Mouse (Mus musculus) lung, embryonic 15.5 days (tissue): ENCODE measurements at regions not wholly inside any gene's neighbourhood (a gene's known extent, or its start where the extent isn't known, plus 50 kb on each side); places are given as distances from the start of the nearest gene placed in this dataset.

Source experiments
- ATAC-seq: fragments of 200-750 bp; cut with Nextera tagmentation; 2 replicates; pipeline ENCODE4 v1.8.0; 2017; ENCODE audit warnings: moderate number of reproducible peaks, borderline replicate concordance; ENCODE audit not compliant: low FRiP score, low TSS enrichment; ENCODE audit errors: extremely low read depth
- H3K27ac ChIP-seq: fragments of 300-500 bp; sonication (generic); 2 replicates; pipeline ENCODE4 v1.5.1; 2015; ENCODE audit warnings: moderate library complexity, mild to moderate bottlenecking, inconsistent platforms
- H3K27me3 ChIP-seq: fragments of 300-500 bp; sonication (generic); 2 replicates; pipeline ENCODE4 v1.6.1; 2015; ENCODE audit warnings: inconsistent platforms
- H3K36me3 ChIP-seq: fragments of 300-500 bp; sonication (generic); 2 replicates; pipeline ENCODE4 v1.6.1; 2015; ENCODE audit warnings: inconsistent platforms
- H3K4me1 ChIP-seq: fragments of 300-500 bp; sonication (generic); 2 replicates; pipeline ENCODE4 v1.6.1; 2015; ENCODE audit warnings: inconsistent platforms
- H3K4me2 ChIP-seq: fragments of 300-500 bp; sonication (generic); 2 replicates; pipeline ENCODE4 v1.6.1; 2015; ENCODE audit warnings: inconsistent platforms, mild to moderate bottlenecking, moderate library complexity
- H3K4me3 ChIP-seq: fragments of 300-500 bp; sonication (generic); 2 replicates; pipeline ENCODE4 v1.5.1; 2015; ENCODE audit warnings: mild to moderate bottlenecking, inconsistent platforms
- H3K9ac ChIP-seq: fragments of 300-500 bp; sonication (generic); 2 replicates; pipeline ENCODE4 v1.6.1; 2015; ENCODE audit warnings: inconsistent platforms
- H3K9me3 ChIP-seq: fragments of 300-500 bp; sonication (generic); 2 replicates; pipeline ENCODE4 v1.6.1; 2016; ENCODE audit warnings: inconsistent platforms
- whole genome bisulfite sequencing: fragments of 180-500 bp; shearing (Covaris S2); methylation state at CpG from one replicate; pipeline ENCODE4 v1.1.7; 2015; 5-methylcytosine and 5-hydroxymethylcytosine counted together

DNA sequence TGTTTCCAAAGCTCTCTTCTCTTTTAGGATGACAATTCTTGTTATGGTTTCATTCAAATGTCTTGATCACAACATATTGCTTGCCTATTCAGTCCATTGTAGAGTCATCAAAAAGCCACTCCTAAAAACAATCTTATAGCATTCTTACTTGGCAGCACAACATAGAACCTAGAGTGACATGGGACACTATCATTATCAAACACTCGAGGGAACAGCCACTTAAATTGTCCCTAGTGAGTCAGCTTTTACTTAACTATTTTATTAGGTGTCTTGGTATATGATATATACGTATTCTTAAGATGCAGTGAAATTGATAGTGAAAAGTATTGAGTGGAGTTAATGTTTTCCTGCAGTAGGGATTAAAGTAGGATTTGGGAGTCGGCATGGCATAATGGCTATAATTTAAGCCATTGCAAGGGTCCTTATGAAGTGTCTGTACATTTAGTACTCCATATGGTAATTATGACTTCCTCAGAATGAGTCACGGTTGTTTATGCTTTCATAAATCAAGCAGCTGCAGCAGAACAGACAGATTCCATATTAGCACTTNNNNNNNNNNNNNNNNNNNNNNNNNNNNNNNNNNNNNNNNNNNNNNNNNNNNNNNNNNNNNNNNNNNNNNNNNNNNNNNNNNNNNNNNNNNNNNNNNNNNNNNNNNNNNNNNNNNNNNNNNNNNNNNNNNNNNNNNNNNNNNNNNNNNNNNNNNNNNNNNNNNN lies 153.6 kb downstream of the Trim52 start:
- H3K4me2 ChIP-seq, result no peak overlapping the region
- no peaks in the 10 kb centered on the region for H3K36me3 ChIP-seq
- WGBS, result 35% methylated on average over 4 of the region's 4 CpGs
- H3K27ac ChIP-seq, result no peak overlapping the region
- H3K27me3 ChIP-seq, result no peaks in the 10 kb centered on the region
- no peak overlapping the region for H3K9ac ChIP-seq
- H3K9me3 ChIP-seq, result no peaks in the 10 kb centered on the region
- peak; percentile 77; the same call in 1 of the 2 replicates for ATAC-seq
- H3K4me1 ChIP-seq, result peaks cover 7% of the 10 kb centered on the region; the same call in 1 of the 2 replicates
- H3K4me3 ChIP-seq, result no peak overlapping the region

- WGBS, result 78% methylated on average over 3 of the region's 3 CpGs
- no peak for ATAC-seq
- Histone ChIP-seq H3K36me3 (no peaks in the 10 kb centered on the region), H3K9ac (no peak overlapping the region), H3K27me3 (no peaks in the 10 kb centered on the region), H3K27ac (no peak overlapping the region), H3K4me3 (no peak overlapping the region), H3K4me1 (no peaks in the 10 kb centered on the region), H3K4me2 (no peak overlapping the region), H3K9me3 (no peaks in the 10 kb centered on the region)
Measured at GRCm38 (mm10) chr14:106265290-106265689, 159.3 kb downstream of the Trim52 start.

GRCm38 (mm10) chr14:106267679-106268561 lies 161.9 kb downstream of the Trim52 start:
- no peaks in the 10 kb centered on the region for H3K4me1 ChIP-seq
- no peak overlapping the region for H3K27ac ChIP-seq
- H3K36me3 ChIP-seq, result no peaks in the 10 kb centered on the region
- no peaks in the 10 kb centered on the region for H3K27me3 ChIP-seq
- no peak overlapping the region for H3K9ac ChIP-seq
- no peaks in the 10 kb centered on the region for H3K9me3 ChIP-seq
- H3K4me3 ChIP-seq, result no peak overlapping the region
- H3K4me2 ChIP-seq, result no peak overlapping the region
- WGBS, result 71% methylated on average over 12 of the region's 12 CpGs
- ATAC-seq, result no peak

- Histone ChIP-seq H3K27ac (no peak overlapping the region), H3K27me3 (no peaks in the 10 kb centered on the region), H3K36me3 (no peaks in the 10 kb centered on the region), H3K4me1 (no peaks in the 10 kb centered on the region), H3K9ac (no peak overlapping the region), H3K4me3 (no peak overlapping the region), H3K9me3 (no peaks in the 10 kb centered on the region), H3K4me2 (no peak overlapping the region)
- 72% methylated on average over 6 of the region's 6 CpGs for WGBS
- no peak for ATAC-seq
Measured at GRCm38 (mm10) chr14:106269680-106270079, 163.7 kb downstream of the Trim52 start.

- H3K36me3 ChIP-seq, result no peaks in the 10 kb centered on the region
- H3K9me3 ChIP-seq, result no peaks in the 10 kb centered on the region
- no peak overlapping the region for H3K9ac ChIP-seq
- 43% methylated on average over 8 of the region's 8 CpGs for WGBS
- no peak for ATAC-seq
- H3K27me3 ChIP-seq, result no peaks in the 10 kb centered on the region
- peaks cover 5% of the 10 kb centered on the region; the same call in 1 of the 2 replicates for H3K4me1 ChIP-seq
- H3K4me3 ChIP-seq, result no peak overlapping the region
- H3K4me2 ChIP-seq, result no peak overlapping the region
- H3K27ac ChIP-seq, result no peak overlapping the region
Measured at GRCm38 (mm10) chr14:106313558-106313957, 207.6 kb downstream of the Trim52 start.

GRCm38 (mm10) chr14:106314079-106314551 lies 208.1 kb downstream of the Trim52 start:
- Histone ChIP-seq H3K27ac (no peak overlapping the region), H3K36me3 (no peaks in the 10 kb centered on the region), H3K9me3 (no peaks in the 10 kb centered on the region), H3K4me2 (no peak overlapping the region), H3K9ac (no peak overlapping the region), H3K4me3 (no peak overlapping the region), H3K4me1 (peaks cover 5% of the 10 kb centered on the region; the same call in 1 of the 2 replicates), H3K27me3 (no peaks in the 10 kb centered on the region)
- ATAC-seq, result no peak
- 61% methylated on average over 9 of the region's 9 CpGs for WGBS

DNA sequence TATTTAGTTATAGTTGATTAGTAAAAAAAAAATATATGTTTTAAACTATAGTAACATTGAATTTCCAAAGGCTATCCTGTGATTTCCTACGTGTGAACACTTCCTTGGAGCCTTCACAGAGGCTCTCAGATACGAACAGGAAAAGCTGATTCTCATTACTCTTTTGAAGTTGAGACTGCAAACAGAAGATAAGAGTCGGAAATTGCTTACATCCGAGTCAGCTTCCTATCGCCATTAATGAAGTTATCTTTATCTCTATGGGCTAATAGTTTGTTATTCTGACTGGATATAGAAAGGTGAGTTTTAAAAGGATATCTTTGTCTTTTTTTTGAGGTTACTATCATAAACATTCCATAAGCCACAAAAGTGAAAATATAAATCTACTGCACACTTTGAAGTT lies 212.8 kb downstream of the Trim52 start:
- Histone ChIP-seq H3K27ac (no peak overlapping the region), H3K9me3 (no peaks in the 10 kb centered on the region), H3K9ac (no peak overlapping the region), H3K36me3 (no peaks in the 10 kb centered on the region), H3K4me1 (peaks cover 5% of the 10 kb centered on the region; the same call in 1 of the 2 replicates), H3K4me3 (no peak overlapping the region), H3K27me3 (no peaks in the 10 kb centered on the region), H3K4me2 (no peak overlapping the region)
- WGBS, result 5% methylated on average over 5 of the region's 5 CpGs
- ATAC-seq, result no peak

GRCm38 (mm10) chr14:106327653-106328283 lies 221.8 kb downstream of the Trim52 start:
- no peak for ATAC-seq
- Histone ChIP-seq H3K27me3 (no peaks in the 10 kb centered on the region), H3K4me1 (no peaks in the 10 kb centered on the region), H3K9ac (no peak overlapping the region), H3K27ac (no peak overlapping the region), H3K9me3 (no peaks in the 10 kb centered on the region), H3K4me3 (no peak overlapping the region), H3K4me2 (no peak overlapping the region), H3K36me3 (no peaks in the 10 kb centered on the region)
- 25% methylated on average over 8 of the region's 8 CpGs for WGBS

DNA sequence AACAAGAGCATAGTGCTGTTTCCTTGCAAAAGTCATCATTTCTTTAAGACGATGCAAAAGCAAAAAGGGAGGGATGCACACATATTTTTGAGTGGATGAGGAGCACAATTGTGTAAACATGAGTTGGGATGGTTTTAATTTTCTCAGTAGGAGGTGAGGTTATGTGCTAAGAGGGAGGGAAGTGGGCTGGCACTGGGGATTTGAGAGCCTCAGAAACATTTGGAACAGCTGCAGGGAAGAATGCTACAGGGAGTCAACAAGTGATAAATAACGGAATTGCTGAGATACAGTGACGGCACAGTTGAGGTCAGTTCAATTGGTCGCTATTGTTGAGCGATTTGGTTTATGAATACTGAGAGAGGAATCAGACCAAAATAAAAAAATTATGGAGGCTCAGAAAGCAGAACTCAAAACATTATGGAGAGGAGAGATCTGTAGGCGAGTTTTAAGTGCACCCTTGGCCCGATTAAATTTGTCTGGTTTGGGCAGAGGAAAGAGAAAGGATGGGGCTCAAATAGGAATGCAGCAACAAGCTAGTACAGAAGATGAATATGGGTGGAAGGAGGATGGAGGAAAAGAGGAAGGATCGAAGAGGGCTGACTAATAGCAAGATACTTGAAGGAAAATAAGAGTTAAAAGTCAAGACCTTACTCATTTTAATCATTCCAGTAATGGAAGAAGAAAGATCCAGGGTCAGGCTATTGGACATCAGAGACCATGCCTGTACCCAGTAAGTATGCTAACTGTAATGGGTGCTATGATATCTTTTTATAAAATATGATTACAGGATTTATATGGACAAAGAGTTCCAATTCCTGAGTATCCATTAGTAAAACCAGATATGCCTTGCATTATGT lies 259.0 kb downstream of the Trim52 start:
- Histone ChIP-seq H3K9me3 (no peaks in the 10 kb centered on the region), H3K4me3 (no peak overlapping the region), H3K4me1 (no peaks in the 10 kb centered on the region), H3K4me2 (no peak overlapping the region), H3K36me3 (no peaks in the 10 kb centered on the region), H3K9ac (no peak overlapping the region), H3K27ac (no peak overlapping the region), H3K27me3 (no peaks in the 10 kb centered on the region)
- WGBS, result 47% methylated on average over 8 of the region's 8 CpGs
- ATAC-seq, result no peak

DNA sequence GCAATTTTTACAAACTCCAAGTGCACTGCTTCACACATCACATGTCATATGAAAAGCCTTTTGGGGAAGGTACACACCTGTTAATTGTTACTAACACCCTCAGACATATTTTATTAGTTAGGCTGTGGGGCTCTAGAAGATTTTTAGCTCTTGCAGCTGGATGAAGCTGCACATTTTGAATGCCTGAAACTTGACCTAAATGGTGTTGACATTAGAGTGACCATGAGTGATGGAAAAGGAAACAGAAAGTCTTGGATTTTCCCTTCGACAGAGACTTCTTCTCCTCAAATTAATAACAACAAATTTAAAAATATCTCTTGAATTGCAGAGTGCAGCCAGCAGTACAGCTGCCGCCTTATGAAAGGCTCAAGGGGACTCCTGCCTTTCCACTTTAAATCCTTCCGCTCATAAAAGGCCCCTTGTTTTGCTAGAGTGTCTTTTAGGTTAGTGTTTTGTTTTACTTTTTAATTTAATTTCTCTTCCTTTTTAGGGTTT lies 259.7 kb downstream of the Trim52 start:
- 36% methylated on average over 3 of the region's 3 CpGs for WGBS
- ATAC-seq, result no peak
- H3K9me3 ChIP-seq, result no peaks in the 10 kb centered on the region

DNA sequence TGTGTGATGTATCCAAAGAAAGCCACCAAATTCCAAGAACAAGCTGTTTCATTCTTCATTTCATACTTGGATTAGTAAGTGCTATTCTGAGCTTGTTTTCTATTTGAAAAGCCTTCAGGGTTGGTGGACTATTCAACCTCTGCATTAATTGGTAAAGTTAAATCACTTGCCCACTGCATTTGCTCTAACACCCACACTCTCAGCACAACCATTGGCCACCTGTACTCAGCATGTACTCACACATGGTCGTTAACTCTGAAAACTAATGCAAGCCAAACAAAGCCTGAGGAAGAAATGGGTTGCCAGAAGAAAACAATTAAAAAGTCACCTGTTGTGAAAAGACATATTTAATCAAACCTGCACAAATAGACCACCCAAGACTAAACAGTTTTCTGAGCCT lies 267.5 kb downstream of the Trim52 start:
- Histone ChIP-seq H3K4me1 (no peaks in the 10 kb centered on the region), H3K27me3 (no peaks in the 10 kb centered on the region), H3K4me3 (no peak overlapping the region), H3K9ac (no peak overlapping the region), H3K4me2 (no peak overlapping the region), H3K9me3 (no peaks in the 10 kb centered on the region), H3K27ac (no peak overlapping the region), H3K36me3 (no peaks in the 10 kb centered on the region)
- no peak for ATAC-seq
- WGBS, result 58% methylated on average over 1 of the region's 1 CpGs

More for the DNA sequence above, 259.7 kb downstream of the Trim52 start:
- Histone ChIP-seq H3K9ac (no peak overlapping the region), H3K4me1 (no peaks in the 10 kb centered on the region), H3K27me3 (no peaks in the 10 kb centered on the region), H3K4me2 (no peak overlapping the region), H3K36me3 (no peaks in the 10 kb centered on the region), H3K4me3 (no peak overlapping the region), H3K27ac (no peak overlapping the region)
